Mouse (Mus musculus) kidney, embryonic 14.5 days (tissue): ENCODE results near the gene Med8. TPM values are rescaled to one million over a fixed set of nuclear protein-coding genes. Genes with fewer than 3 reads are reported as not detected.

Experiments
- ATAC-seq: fragments of 200-750 bp; cut with Nextera tagmentation; 2 replicates; pipeline ENCODE4 v1.8.0; 2017; ENCODE audit warnings: moderate number of reproducible peaks, mild to moderate bottlenecking, moderate TSS enrichment, moderate library complexity; ENCODE audit not compliant: low FRiP score, low TSS enrichment
- H3K27ac ChIP-seq: fragments of 300-500 bp; sonication (generic); 2 replicates; pipeline ENCODE4 v1.5.1; 2014; ENCODE audit warnings: low read depth, mild to moderate bottlenecking, low read length, moderate library complexity, mixed read lengths
- H3K27me3 ChIP-seq: fragments of 300-500 bp; sonication (generic); 2 replicates; pipeline ENCODE4 v1.6.1; 2014; ENCODE audit warnings: mild to moderate bottlenecking, low read length; ENCODE audit not compliant: control insufficient read depth, insufficient read depth
- H3K36me3 ChIP-seq: fragments of 300-500 bp; sonication (generic); 2 replicates; pipeline ENCODE4 v1.6.1; 2014; ENCODE audit warnings: low read length, mixed read lengths; ENCODE audit not compliant: control insufficient read depth, insufficient read depth
- H3K4me1 ChIP-seq: fragments of 300-500 bp; sonication (generic); 2 replicates; pipeline ENCODE4 v1.6.1; 2014; ENCODE audit warnings: low read length, mixed read lengths; ENCODE audit not compliant: control insufficient read depth, insufficient read depth
- H3K4me2 ChIP-seq: fragments of 300-500 bp; sonication (generic); replicated peaks from 2 replicates; pipeline ENCODE4 v1.6.1; 2014; ENCODE audit warnings: low read depth, mild to moderate bottlenecking, low read length
- H3K4me3 ChIP-seq: fragments of 300-500 bp; sonication (generic); 2 replicates; pipeline ENCODE4 v1.5.1; 2014; ENCODE audit warnings: mild to moderate bottlenecking, low read length
- H3K9ac ChIP-seq: fragments of 300-500 bp; sonication (generic); 2 replicates; pipeline ENCODE4 v1.6.1; 2014; ENCODE audit warnings: low read depth, mild to moderate bottlenecking, low read length, moderate library complexity
- H3K9me3 ChIP-seq: fragments of 300-500 bp; sonication (generic); 2 replicates; pipeline ENCODE4 v1.6.1; 2016; ENCODE audit warnings: low read length; ENCODE audit not compliant: control insufficient read depth
- WGBS: fragments of 180-500 bp; shearing (Covaris S2); extraction: QIAGEN DNeasy Blood & Tissue Kit; methylation state at CpG from one replicate; pipeline ENCODE4 v1.1.7; 2014; 5-methylcytosine and 5-hydroxymethylcytosine counted together
- polyA plus RNA-seq: library from polyadenylated mRNA; unstranded; fragments of >200 nt; fragmentation: Nextera tagmentation; extraction: Ambion mirVana; gene quantifications from 2 replicates; pipeline ENCODE4 v1.2.1, GENCODE M21; 2014

Gene Med8
- polyA plus RNA-seq, 1 experiment from 2014 or later, result 103 TPM

DNA sequence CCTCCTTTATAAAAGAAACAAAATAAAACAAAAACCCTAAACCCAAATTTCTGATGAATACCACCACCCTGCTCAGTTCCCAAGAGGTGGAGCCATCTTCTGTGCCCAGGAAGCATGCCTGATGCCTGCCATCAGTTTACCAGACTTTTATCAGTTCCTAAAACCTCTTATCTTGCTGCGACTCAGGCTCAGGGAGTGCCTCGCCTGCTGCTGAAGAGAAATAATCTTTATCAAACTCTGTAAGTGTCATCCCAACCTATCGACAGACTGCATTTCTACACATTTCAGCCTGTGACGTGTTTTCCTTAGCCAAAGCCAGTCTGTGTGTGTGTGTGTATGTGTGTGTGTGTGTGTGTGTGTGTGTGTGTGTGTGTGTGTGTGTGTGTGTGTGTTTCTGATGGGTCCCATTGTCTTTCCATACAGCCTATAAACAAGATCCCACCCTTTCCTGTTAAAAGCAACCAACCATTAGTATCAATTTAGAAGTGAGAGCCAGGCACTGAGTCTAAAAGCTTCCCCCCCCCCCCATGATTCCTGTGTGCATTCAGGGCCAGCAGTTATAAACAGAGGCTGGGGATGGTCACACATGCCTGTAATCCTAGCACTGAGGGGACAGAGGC lies 15.5 kb downstream of the Med8 start:
- Histone ChIP-seq H3K36me3 (peaks cover 13% of the 10 kb centered on the region), H3K9ac (no peak overlapping the region), H3K27me3 (no peaks in the 10 kb centered on the region), H3K4me1 (peaks cover 20% of the 10 kb centered on the region), H3K9me3 (no peaks in the 10 kb centered on the region), H3K27ac (no peak overlapping the region), H3K4me2 (no peak overlapping the region), H3K4me3 (no peak overlapping the region)
- ATAC-seq, result no peak
- WGBS, result 91% methylated on average over 4 of the region's 4 CpGs

DNA sequence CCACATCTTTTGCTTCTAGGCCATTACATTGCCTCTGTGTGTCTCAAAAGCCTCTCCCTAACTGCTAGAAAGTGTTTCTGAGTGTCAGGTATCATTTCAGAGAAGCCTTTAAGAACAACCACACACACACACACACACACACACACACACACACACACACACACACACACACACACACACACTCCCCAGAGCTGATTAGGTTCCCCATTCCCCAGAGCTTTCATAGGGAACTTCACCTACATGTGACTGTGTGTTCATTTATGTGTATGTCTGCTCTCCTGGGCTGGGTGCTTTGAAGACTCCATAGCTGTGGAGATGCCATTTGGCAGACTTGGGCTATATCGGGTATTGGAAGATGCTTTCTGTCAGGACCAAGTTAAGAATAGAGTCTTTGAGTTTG lies 16.2 kb downstream of the Med8 start:
- no peak overlapping the region for H3K4me3 ChIP-seq
- H3K36me3 ChIP-seq, result peaks cover 12% of the 10 kb centered on the region
- no peaks in the 10 kb centered on the region for H3K27me3 ChIP-seq
- ATAC-seq, result no peak
- no peaks in the 10 kb centered on the region for H3K9me3 ChIP-seq
- H3K27ac ChIP-seq, result no peak overlapping the region
- 96% methylated on average over 1 of the region's 1 CpGs for WGBS
- H3K4me1 ChIP-seq, result peaks cover 25% of the 10 kb centered on the region
- no peak overlapping the region for H3K9ac ChIP-seq
- no peak overlapping the region for H3K4me2 ChIP-seq

DNA sequence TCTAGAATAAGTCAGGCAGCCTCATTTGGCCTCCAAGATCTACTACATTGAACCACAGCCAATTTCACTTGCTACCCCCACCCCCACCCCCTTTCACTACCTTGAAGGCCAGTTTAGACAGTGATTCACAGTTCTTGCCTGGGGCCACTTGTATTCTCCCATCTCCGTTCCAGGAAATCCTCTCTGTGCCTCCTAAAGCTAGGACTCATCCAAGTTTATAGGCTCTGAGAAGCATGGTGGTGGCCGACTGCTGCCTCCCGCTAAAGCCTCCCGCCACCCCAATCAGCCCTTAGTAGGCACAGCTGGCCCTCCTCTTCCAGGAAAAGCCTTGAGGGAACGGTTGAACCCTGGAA lies 18.3 kb downstream of the Med8 start:
- no peaks in the 10 kb centered on the region for H3K9me3 ChIP-seq
- H3K4me2 ChIP-seq, result peak overlapping the region; percentile 79
- no peak; the same call in 1 of the 2 replicates for ATAC-seq
- peaks cover 24% of the 10 kb centered on the region for H3K36me3 ChIP-seq
- H3K27ac ChIP-seq, result peak overlapping the region; percentile 80
- H3K27me3 ChIP-seq, result no peaks in the 10 kb centered on the region
- peaks cover 25% of the 10 kb centered on the region for H3K4me1 ChIP-seq
- H3K9ac ChIP-seq, result peak overlapping the region; percentile 77
- 1% methylated on average over 5 of the region's 5 CpGs for WGBS
- peak overlapping the region; percentile 72 for H3K4me3 ChIP-seq

DNA sequence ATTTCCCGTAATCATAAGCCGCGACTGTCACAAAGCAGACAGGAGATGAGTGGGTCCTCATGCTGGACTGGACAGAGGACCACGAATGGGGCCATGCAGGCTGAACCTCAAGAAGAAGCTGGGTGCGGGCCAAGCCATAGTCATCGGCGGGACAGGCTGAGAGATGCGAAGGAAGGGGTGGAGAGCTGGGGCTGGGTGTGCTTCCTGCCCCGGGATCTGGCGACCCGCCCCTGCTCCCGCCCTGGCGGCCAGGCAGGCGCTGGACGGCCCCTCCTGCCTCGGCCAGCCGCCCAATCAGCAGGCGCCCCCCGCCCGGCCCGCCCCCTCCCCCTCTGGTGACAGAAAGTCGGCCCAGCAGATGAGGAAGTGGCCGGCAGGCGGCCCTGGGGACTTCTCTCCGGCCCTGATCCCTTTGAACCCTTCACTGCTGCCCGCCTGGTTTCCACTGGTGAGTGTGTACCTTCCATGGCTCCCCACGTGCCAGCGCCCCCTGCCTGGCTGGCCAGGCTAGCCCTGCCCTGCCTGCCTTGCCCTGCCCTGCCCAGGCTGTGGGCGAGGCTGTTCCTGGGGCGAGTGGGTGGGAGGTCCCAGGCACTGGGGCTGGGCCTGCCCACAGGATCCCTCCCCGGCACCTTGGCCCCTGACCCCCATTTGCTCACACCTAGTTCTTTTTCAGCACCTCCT lies 18.8 kb downstream of the Med8 start, which contains the start of gene Elovl1:
TSS of gene Elovl1 (plus strand) at position 326 of the 684 bp plus-strand sequence.
- H3K9ac ChIP-seq, result peak within 1 kb of the TSS; percentile 77
- H3K27me3 ChIP-seq, result no peaks in the 10 kb centered on the region
- ATAC-seq, result peak; percentile 96
- H3K4me1 ChIP-seq, result peaks cover 25% of the 10 kb centered on the region
- H3K9me3 ChIP-seq, result no peaks in the 10 kb centered on the region
- H3K36me3 ChIP-seq, result peaks cover 29% of the 10 kb centered on the region
- H3K4me3 ChIP-seq, result peak within 1 kb of the TSS; percentile 72
- WGBS, result 0% methylated on average over 27 of the region's 31 CpGs
- peak within 1 kb of the TSS; percentile 79 for H3K4me2 ChIP-seq
- H3K27ac ChIP-seq, result peak within 1 kb of the TSS; percentile 80

DNA sequence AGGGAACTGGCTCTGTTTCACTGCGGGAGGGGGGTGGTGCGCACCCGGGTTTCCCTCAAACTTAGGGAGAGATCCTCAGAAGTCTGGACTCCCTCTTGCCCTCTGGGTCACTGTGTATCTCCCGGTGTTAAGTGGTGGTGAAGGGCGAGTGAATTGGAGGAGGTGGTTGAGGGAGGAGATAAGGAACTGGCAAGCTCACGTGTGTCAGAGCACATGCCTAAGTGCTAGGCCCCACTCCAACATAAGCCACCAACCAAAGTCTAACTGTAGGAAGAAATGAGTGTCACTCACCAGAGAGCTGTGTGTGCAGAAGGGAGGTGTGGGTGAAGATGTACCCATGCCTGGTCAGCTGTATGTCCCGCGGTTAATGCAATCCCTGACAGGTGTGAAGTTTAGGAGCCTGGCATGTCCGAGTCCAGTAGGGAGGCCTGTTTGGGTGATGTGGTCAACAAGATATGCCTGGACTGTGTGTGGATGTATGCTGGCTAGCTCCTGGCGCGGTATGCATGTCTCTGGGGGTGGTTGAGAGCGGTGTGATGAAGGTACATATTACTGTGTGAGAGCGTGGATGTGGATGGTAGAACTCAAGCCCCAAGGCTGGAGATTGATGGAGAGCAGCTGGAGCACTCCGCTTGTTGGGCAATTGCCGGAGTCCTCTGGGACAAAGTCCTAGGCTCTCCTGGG lies 19.5 kb downstream of the Med8 start:
- Histone ChIP-seq H3K9ac (peak overlapping the region; percentile 77), H3K4me1 (peaks cover 25% of the 10 kb centered on the region), H3K4me3 (peak overlapping the region; percentile 72), H3K27ac (peak overlapping the region; percentile 48; the same call in 1 of the 2 replicates), H3K9me3 (no peaks in the 10 kb centered on the region), H3K27me3 (no peaks in the 10 kb centered on the region), H3K36me3 (peaks cover 37% of the 10 kb centered on the region), H3K4me2 (peak overlapping the region; percentile 79)
- 35% methylated on average over 15 of the region's 15 CpGs for WGBS
- ATAC-seq, result peak; percentile 12; the same call in 1 of the 2 replicates

DNA sequence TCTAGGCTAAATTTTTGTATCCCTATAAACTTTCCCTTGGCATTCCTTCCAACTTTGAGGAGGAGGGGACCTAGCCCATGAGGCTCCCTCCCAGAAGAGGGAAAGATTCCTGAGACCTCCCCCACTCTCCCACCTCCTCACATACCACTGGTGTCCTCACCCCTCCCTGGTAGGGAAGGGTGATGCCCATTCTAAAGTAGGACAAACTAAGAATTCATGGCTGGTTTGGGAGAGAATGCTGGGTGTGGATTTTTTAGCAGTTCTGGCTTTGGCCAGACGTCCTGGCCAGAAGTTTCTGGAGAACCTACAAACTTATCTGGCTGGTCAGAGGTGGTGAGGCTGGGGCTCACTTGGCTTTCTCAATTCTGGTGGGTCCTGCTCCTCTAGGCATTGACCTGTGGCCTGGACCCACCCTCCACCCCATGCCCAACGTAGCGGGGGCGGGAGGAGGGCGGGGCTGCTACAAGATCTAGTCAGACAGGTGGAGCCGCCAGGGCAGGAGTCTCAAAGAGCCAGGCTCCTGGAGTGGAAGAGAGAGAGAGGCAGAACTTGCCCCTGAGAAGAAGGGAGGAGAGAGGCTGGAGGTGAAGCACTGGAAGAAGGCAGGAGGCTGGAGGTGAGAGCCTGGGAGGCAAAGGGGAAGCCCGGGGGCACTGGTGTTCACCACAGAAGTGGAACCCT lies 20.2 kb downstream of the Med8 start:
- WGBS, result 42% methylated on average over 7 of the region's 7 CpGs
- H3K27me3 ChIP-seq, result no peaks in the 10 kb centered on the region
- H3K9me3 ChIP-seq, result no peaks in the 10 kb centered on the region
- peak overlapping the region; percentile 77; the same call in 1 of the 2 replicates for H3K9ac ChIP-seq
- H3K4me1 ChIP-seq, result peaks cover 25% of the 10 kb centered on the region
- peaks cover 44% of the 10 kb centered on the region for H3K36me3 ChIP-seq
- H3K4me3 ChIP-seq, result peak overlapping the region; percentile 72; the same call in 1 of the 2 replicates
- no peak for ATAC-seq
- peak overlapping the region; percentile 48; the same call in 1 of the 2 replicates for H3K27ac ChIP-seq
- peak overlapping the region; percentile 79 for H3K4me2 ChIP-seq

DNA sequence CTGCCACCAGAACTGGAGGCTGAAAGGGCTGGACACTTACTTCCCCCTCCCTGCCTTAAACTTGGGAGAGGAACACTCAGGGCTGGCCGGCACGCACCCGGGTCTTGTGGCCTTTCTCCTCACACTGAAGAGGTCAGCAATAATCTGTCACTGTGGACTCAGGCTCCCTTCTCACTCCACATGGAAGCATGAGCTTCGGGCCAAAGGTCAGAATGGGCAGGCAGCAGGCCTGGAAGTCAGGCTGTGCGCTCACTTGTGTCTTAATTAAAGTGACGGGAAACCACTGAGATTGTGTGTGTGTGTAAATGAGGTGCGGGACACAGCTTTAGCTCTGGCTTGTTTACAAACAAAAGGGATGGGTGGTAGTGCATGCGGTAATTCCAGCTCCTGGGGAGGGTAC lies 23.2 kb downstream of the Med8 start:
- H3K36me3 ChIP-seq, result peaks cover 56% of the 10 kb centered on the region
- no peak overlapping the region for H3K27ac ChIP-seq

DNA sequence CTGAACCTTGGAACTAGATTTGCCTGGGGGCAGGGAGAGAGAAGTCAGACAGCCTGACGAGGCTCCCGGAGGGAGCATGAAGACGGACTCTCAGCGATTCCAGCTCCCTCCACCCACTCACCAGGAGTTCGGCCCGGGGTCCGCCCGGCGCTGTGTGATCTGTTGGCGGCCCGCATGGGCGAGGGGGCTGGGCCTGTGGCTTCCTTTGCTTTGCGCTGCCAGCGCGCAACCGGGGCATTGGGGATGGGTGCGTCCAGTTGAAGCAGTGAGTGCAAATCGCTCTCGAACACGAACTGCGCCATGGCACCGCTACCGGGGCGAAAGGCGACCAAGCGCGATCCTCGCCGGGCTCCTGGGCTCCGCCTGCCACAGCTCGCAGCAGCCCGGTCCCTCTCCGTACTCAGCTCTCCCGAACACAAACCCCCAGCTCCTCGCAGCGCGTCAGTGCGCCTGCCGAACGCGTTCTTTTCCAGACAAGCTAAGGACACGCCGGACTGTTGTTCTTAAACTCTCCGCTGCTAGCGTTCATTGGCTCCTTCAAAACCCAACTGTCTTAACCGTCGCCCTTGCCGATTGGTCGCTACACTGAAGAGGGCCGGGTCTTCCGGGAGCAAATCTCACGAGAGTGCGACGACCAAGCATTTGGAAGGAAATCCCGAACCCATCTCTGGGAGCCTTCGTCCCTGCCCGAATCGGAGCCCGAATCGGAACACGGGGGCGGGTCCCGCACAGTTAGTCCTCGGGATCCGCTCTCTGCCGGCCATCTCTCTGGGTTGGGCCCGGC lies 27.9 kb downstream of the Med8 start, which contains the start of gene Cdc20:
TSS of gene Cdc20 (minus strand) at position 533 of the 784 bp plus-strand sequence.
- Histone ChIP-seq H3K4me3 (peak within 1 kb of the TSS; percentile 73), H3K36me3 (peaks cover 37% of the 10 kb centered on the region), H3K4me1 (peaks cover 20% of the 10 kb centered on the region), H3K9me3 (no peaks in the 10 kb centered on the region), H3K27me3 (no peaks in the 10 kb centered on the region), H3K9ac (peak within 1 kb of the TSS; percentile 91), H3K27ac (peak within 1 kb of the TSS; percentile 84), H3K4me2 (peak within 1 kb of the TSS; percentile 94)
- WGBS, result under 1% methylated on average over 65 of the region's 67 CpGs
- peak; percentile 97 for ATAC-seq

More for the DNA sequence above, 23.2 kb downstream of the Med8 start:
- Histone ChIP-seq H3K27me3 (no peaks in the 10 kb centered on the region), H3K4me3 (no peak overlapping the region), H3K9me3 (no peaks in the 10 kb centered on the region), H3K9ac (no peak overlapping the region), H3K4me1 (peaks cover 40% of the 10 kb centered on the region), H3K4me2 (no peak overlapping the region)
- 72% methylated on average over 8 of the region's 8 CpGs for WGBS
- no peak for ATAC-seq
